Mouse (Mus musculus) forebrain, embryonic 16.5 days (tissue): ENCODE results near the gene 1520401A03Rik. TPM values are rescaled to one million over a fixed set of nuclear protein-coding genes. Genes with fewer than 3 reads are reported as not detected.

Experiments used
- ATAC-seq: fragments of 200-750 bp; cut with Nextera tagmentation; 2 replicates; pipeline ENCODE4 v1.8.0; 2017; ENCODE audit warnings: mild to moderate bottlenecking, moderate library complexity
- H3K27ac ChIP-seq: fragments of 300-500 bp; sonication (generic); 2 replicates; pipeline ENCODE4 v1.5.1; 2014; ENCODE audit warnings: low read length, control low read depth
- H3K27me3 ChIP-seq: fragments of 300-500 bp; sonication (generic); replicated peaks from 2 replicates; pipeline ENCODE4 v1.6.1; 2014; ENCODE audit warnings: low read length; ENCODE audit not compliant: control insufficient read depth, insufficient read depth
- H3K36me3 ChIP-seq: fragments of 300-500 bp; sonication (generic); 2 replicates; pipeline ENCODE4 v1.6.1; 2014; ENCODE audit not compliant: control insufficient read depth, insufficient read depth
- H3K4me1 ChIP-seq: fragments of 300-500 bp; sonication (generic); replicated peaks from 2 replicates; pipeline ENCODE4 v1.6.1; 2014; ENCODE audit warnings: low read length; ENCODE audit not compliant: control insufficient read depth, insufficient read depth
- H3K4me2 ChIP-seq: fragments of 300-500 bp; sonication (generic); 2 replicates; pipeline ENCODE4 v1.6.1; 2014; ENCODE audit warnings: mild to moderate bottlenecking, low read length, control low read depth
- H3K4me3 ChIP-seq: fragments of 300-500 bp; sonication (generic); replicated peaks from 2 replicates; pipeline ENCODE4 v1.5.1; 2014; ENCODE audit warnings: mild to moderate bottlenecking, low read length, control low read depth
- H3K9ac ChIP-seq: fragments of 300-500 bp; sonication (generic); replicated peaks from 2 replicates; pipeline ENCODE4 v1.6.1; 2014; ENCODE audit warnings: low read depth, low read length, control low read depth
- H3K9me3 ChIP-seq: fragments of 300-500 bp; sonication (generic); 2 replicates; pipeline ENCODE4 v1.6.1; 2016; ENCODE audit warnings: low read length; ENCODE audit not compliant: control insufficient read depth
- WGBS: fragments of 180-500 bp; shearing (Covaris S2); extraction: QIAGEN DNeasy Blood & Tissue Kit; methylation state at CpG from one replicate; pipeline ENCODE4 v1.1.7; 2014; 5-methylcytosine and 5-hydroxymethylcytosine counted together
- polyA plus RNA-seq: library from polyadenylated mRNA; unstranded; fragments of >200 nt; fragmentation: Nextera tagmentation; extraction: Ambion mirVana; gene quantifications from 2 replicates; pipeline ENCODE4 v1.2.1, GENCODE M21; 2015

Gene 1520401A03Rik
- polyA plus RNA-seq, 1 experiment from 2014 or later, result not detected

- peaks cover 34% of the 10 kb centered on the region for H3K4me1 ChIP-seq
- under 1% methylated on average over 34 of the region's 34 CpGs for WGBS
- peak within 1 kb of the TSS; percentile 90 for H3K4me2 ChIP-seq
- peaks cover 41% of the 10 kb centered on the region for H3K27me3 ChIP-seq
- peak within 1 kb of the TSS; percentile 59 for H3K9ac ChIP-seq
- no peaks in the 10 kb centered on the region for H3K36me3 ChIP-seq
- peak; percentile 29; the same call in 1 of the 2 replicates for ATAC-seq
- H3K27ac ChIP-seq, result no peak within 1 kb of the TSS
- H3K9me3 ChIP-seq, result no peaks in the 10 kb centered on the region
- peak within 1 kb of the TSS; percentile 58 for H3K4me3 ChIP-seq
Measured at GRCm38 (mm10) chr17:23677236-23677679, 45.3 kb downstream of the 1520401A03Rik start, which contains the start of gene Tnfrsf12a. Tnfrsf12a (minus strand) TSS chr17:23677468.

GRCm38 (mm10) chr17:23676473-23677031 is 46.0 kb downstream of the 1520401A03Rik start:
- under 1% methylated on average over 35 of the region's 37 CpGs for WGBS
- H3K4me1 ChIP-seq, result peaks cover 34% of the 10 kb centered on the region
- peaks cover 41% of the 10 kb centered on the region for H3K27me3 ChIP-seq
- H3K4me2 ChIP-seq, result peak overlapping the region; percentile 90
- H3K27ac ChIP-seq, result no peak overlapping the region
- no peaks in the 10 kb centered on the region for H3K36me3 ChIP-seq
- ATAC-seq, result no peak
- peak overlapping the region; percentile 58 for H3K4me3 ChIP-seq
- H3K9me3 ChIP-seq, result no peaks in the 10 kb centered on the region
- H3K9ac ChIP-seq, result peak overlapping the region; percentile 59

- 9% methylated on average over 15 of the region's 15 CpGs for WGBS
- H3K4me3 ChIP-seq, result no peak overlapping the region
- peaks cover 35% of the 10 kb centered on the region for H3K27me3 ChIP-seq
- no peak for ATAC-seq
- H3K4me2 ChIP-seq, result peak overlapping the region; percentile 90; the same call in 1 of the 2 replicates
- H3K27ac ChIP-seq, result no peak overlapping the region
- no peaks in the 10 kb centered on the region for H3K36me3 ChIP-seq
- H3K4me1 ChIP-seq, result peaks cover 34% of the 10 kb centered on the region
- H3K9me3 ChIP-seq, result no peaks in the 10 kb centered on the region
- no peak overlapping the region for H3K9ac ChIP-seq
Measured at GRCm38 (mm10) chr17:23675564-23676281, 46.9 kb downstream of the 1520401A03Rik start.

- H3K36me3 ChIP-seq, result no peaks in the 10 kb centered on the region
- no peak for ATAC-seq
- H3K4me3 ChIP-seq, result no peak overlapping the region
- H3K27ac ChIP-seq, result no peak overlapping the region
- peaks cover 29% of the 10 kb centered on the region for H3K27me3 ChIP-seq
- no peaks in the 10 kb centered on the region for H3K9me3 ChIP-seq
- WGBS, result 38% methylated on average over 5 of the region's 5 CpGs
- H3K9ac ChIP-seq, result no peak overlapping the region
- peaks cover 34% of the 10 kb centered on the region for H3K4me1 ChIP-seq
- H3K4me2 ChIP-seq, result no peak overlapping the region
Measured at GRCm38 (mm10) chr17:23675127-23675526, 47.5 kb downstream of the 1520401A03Rik start.

- Histone ChIP-seq H3K27ac (no peak overlapping the region), H3K4me1 (peaks cover 32% of the 10 kb centered on the region), H3K27me3 (peaks cover 21% of the 10 kb centered on the region), H3K36me3 (no peaks in the 10 kb centered on the region), H3K9me3 (no peaks in the 10 kb centered on the region), H3K9ac (peak overlapping the region; percentile 82), H3K4me3 (peak overlapping the region; percentile 80), H3K4me2 (peak overlapping the region; percentile 79)
- 36% methylated on average over 9 of the region's 9 CpGs for WGBS
- ATAC-seq, result no peak
Measured at GRCm38 (mm10) chr17:23674271-23674952, 48.2 kb downstream of the 1520401A03Rik start.

- Histone ChIP-seq H3K27me3 (peaks cover 13% of the 10 kb centered on the region), H3K4me3 (peak within 1 kb of the TSS; percentile 80), H3K4me1 (peaks cover 30% of the 10 kb centered on the region), H3K36me3 (no peaks in the 10 kb centered on the region; the same call in 1 of the 2 replicates), H3K9me3 (no peaks in the 10 kb centered on the region), H3K4me2 (peak within 1 kb of the TSS; percentile 79), H3K27ac (peak within 1 kb of the TSS; percentile 82), H3K9ac (peak within 1 kb of the TSS; percentile 82)
- ATAC-seq, result peak; percentile 96
- under 1% methylated on average over 45 of the region's 45 CpGs for WGBS
Measured at GRCm38 (mm10) chr17:23673424-23674073, 49.0 kb downstream of the 1520401A03Rik start, which contains the start of the genes Hcfc1r1 and Thoc6. Hcfc1r1 (plus strand) TSS chr17:23673596. Thoc6 (minus strand) TSS chr17:23673882.

GRCm38 (mm10) chr17:23672761-23673160 is 49.8 kb downstream of the 1520401A03Rik start:
- Histone ChIP-seq H3K4me2 (peak overlapping the region; percentile 79), H3K4me3 (peak overlapping the region; percentile 80), H3K4me1 (peaks cover 30% of the 10 kb centered on the region), H3K27ac (no peak overlapping the region), H3K27me3 (peaks cover 9% of the 10 kb centered on the region; the same call in 1 of the 2 replicates), H3K9ac (no peak overlapping the region), H3K9me3 (no peaks in the 10 kb centered on the region), H3K36me3 (no peaks in the 10 kb centered on the region; the same call in 1 of the 2 replicates)
- 64% methylated on average over 3 of the region's 3 CpGs for WGBS
- ATAC-seq, result no peak

- Histone ChIP-seq H3K4me1 (peaks cover 21% of the 10 kb centered on the region), H3K9me3 (no peaks in the 10 kb centered on the region), H3K4me3 (no peak overlapping the region), H3K27me3 (peaks cover 9% of the 10 kb centered on the region; the same call in 1 of the 2 replicates), H3K9ac (no peak overlapping the region), H3K4me2 (no peak overlapping the region), H3K27ac (no peak overlapping the region), H3K36me3 (no peaks in the 10 kb centered on the region; the same call in 1 of the 2 replicates)
- WGBS, result 99% methylated on average over 3 of the region's 3 CpGs
- ATAC-seq, result no peak
Measured at GRCm38 (mm10) chr17:23671519-23671918, 51.1 kb downstream of the 1520401A03Rik start.
